Mouse (Mus musculus): Measurements from ENCODE around the gene Gm5134. TPM values are rescaled to one million over a fixed set of nuclear protein-coding genes. Genes with fewer than 3 reads are reported as not detected.

The Gm5134 gene
- polyA plus RNA-seq, 1 experiment from 2014 or later: 0.17 TPM

DNA sequence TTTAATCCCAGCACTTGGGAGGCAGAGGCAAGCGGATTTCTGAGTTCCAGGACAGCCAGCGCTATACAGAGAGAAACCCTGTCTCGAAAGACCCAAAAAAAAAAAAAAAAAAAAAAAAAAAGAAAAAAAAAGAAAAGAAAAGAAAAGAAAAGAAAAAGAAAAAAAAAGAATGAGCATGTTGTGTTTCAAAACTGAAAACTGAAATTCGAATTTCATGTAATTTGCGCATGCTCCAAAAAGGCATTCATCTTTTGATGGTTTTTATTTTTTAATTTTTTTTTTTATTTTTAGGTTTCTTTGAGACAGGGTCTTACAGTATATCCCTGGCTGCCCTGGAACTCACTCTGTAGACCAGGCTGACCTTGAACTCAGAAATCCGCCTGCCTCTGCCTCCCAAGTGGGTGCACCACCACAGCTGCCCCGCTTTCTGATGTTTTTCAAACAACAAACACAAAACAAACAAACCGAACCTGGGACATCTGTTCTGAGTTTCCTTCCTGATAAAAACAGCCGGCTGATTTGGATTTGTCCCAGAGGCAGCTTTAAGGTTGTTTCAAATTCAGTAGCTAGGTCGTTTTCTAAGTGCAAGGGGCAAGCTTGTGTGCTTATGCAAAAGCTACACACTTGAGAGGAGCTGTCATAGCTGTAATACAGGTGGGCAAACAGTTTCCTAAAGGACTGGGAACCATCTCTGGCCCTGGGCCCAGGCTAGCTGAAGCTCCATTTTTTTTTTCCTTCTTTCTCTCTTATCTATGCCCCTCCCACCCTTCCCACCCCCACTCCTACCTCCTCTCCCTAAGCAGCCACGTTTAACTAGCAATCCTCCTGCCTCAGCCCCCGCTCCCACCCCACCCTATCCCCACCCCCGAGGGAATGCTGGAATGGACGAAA lies 77.4 kb downstream of the Gm5134 start:
- H3K36me3 ChIP-seq (ENCODE audit: control insufficient read depth, insufficient read depth, low read length): peaks cover 7% of the 10 kb centered on the region
- peak overlapping the region; percentile 22; the same call in 1 of the 2 replicates for H3K27ac ChIP-seq (replicated peaks; ENCODE audit: low read depth, low read length)
- no peaks in the 10 kb centered on the region for H3K27me3 ChIP-seq (replicated peaks; ENCODE audit: control insufficient read depth, insufficient read depth, low read length)
- ATAC-seq (ENCODE audit: low read depth) (peak; percentile 38; the same call in 1 of the 2 replicates), DNase-seq (ENCODE audit: low spot score) (peak; percentile 30)
- peaks cover 6% of the 10 kb centered on the region; the same call in 1 of the 2 replicates for H3K4me1 ChIP-seq (ENCODE audit: control insufficient read depth, insufficient read depth, low read length)
- peak overlapping the region; percentile 45; the same call in 1 of the 2 replicates for H3K9ac ChIP-seq (ENCODE audit: low read depth, low read length)
- H3K9me3 ChIP-seq (ENCODE audit: control insufficient read depth, low read length): no peaks in the 10 kb centered on the region
- peak overlapping the region; percentile 77 for H3K4me2 ChIP-seq (ENCODE audit: low read depth, low read length)
- peak overlapping the region; percentile 86 for H3K4me3 ChIP-seq (ENCODE audit: low read depth, low read length)
- 49% methylated on average over 14 of the region's 14 CpGs for WGBS

GRCm38 (mm10) chr10:76032402-76033118 lies 78.2 kb downstream of the Gm5134 start, which contains the start of gene Zfp280b:
Gene Zfp280b (plus strand): TSS chr10:76032650.
- Histone ChIP-seq H3K4me2 (ENCODE audit: low read depth, low read length) (peak within 1 kb of the TSS; percentile 77), H3K4me3 (ENCODE audit: low read depth, low read length) (peak within 1 kb of the TSS; percentile 86), H3K9ac (ENCODE audit: low read depth, low read length) (peak within 1 kb of the TSS; percentile 93), H3K27ac (replicated peaks; ENCODE audit: low read depth, low read length) (peak within 1 kb of the TSS; percentile 57), H3K27me3 (replicated peaks; ENCODE audit: control insufficient read depth, insufficient read depth, low read length) (no peaks in the 10 kb centered on the region), H3K9me3 (ENCODE audit: control insufficient read depth, low read length) (no peaks in the 10 kb centered on the region), H3K36me3 (ENCODE audit: control insufficient read depth, insufficient read depth, low read length) (peaks cover 15% of the 10 kb centered on the region), H3K4me1 (ENCODE audit: control insufficient read depth, insufficient read depth, low read length) (peaks cover 6% of the 10 kb centered on the region; the same call in 1 of the 2 replicates)
- under 1% methylated on average over 30 of the region's 58 CpGs for WGBS
- ATAC-seq (ENCODE audit: low read depth): peak; percentile 98
- DNase-seq (ENCODE audit: low spot score): peak; percentile 97

- ATAC-seq (ENCODE audit: low read depth) (no peak), DNase-seq (ENCODE audit: low spot score) (peak; percentile 23)
- WGBS: 18% methylated on average over 7 of the region's 7 CpGs
- Histone ChIP-seq H3K9me3 (ENCODE audit: control insufficient read depth, low read length) (no peaks in the 10 kb centered on the region), H3K4me1 (ENCODE audit: control insufficient read depth, insufficient read depth, low read length) (peaks cover 6% of the 10 kb centered on the region; the same call in 1 of the 2 replicates), H3K27me3 (replicated peaks; ENCODE audit: control insufficient read depth, insufficient read depth, low read length) (no peaks in the 10 kb centered on the region), H3K9ac (ENCODE audit: low read depth, low read length) (peak overlapping the region; percentile 93), H3K36me3 (ENCODE audit: control insufficient read depth, insufficient read depth, low read length) (peaks cover 20% of the 10 kb centered on the region), H3K4me3 (ENCODE audit: low read depth, low read length) (peak overlapping the region; percentile 86), H3K4me2 (ENCODE audit: low read depth, low read length) (peak overlapping the region; percentile 77), H3K27ac (replicated peaks; ENCODE audit: low read depth, low read length) (no peak overlapping the region)
Measured at GRCm38 (mm10) chr10:76033119-76033455, 78.8 kb downstream of the Gm5134 start.

DNA sequence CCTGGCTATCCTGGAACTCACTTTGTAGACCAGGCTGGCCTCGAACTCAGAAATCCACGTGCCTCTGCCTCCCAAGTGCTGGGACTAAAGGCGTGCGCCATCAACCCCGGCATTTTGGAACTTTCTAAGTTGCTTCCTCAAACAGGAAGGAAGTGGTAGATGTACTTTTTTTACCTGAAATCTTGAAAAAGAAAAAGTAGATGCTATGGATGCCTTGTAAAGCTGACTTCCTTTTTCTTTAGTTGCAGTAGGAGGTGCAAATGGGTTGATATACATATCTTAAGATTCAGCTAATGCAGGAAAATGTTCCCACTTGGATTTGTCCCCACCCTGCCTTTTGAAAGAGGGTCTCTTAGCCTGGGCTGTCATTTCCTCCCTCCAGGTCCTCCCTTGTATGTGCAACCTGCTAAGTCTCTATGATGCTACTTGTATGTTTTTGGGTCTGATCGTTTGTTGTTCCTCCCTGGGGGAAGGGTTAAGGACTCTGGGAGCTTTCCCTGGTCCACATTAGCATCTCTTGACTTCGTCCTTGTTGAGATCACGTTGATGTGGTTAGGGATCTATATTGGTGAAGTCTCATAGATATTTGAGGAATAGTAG lies 79.8 kb downstream of the Gm5134 start:
- Histone ChIP-seq H3K4me3 (ENCODE audit: low read depth, low read length) (no peak overlapping the region), H3K4me1 (ENCODE audit: control insufficient read depth, insufficient read depth, low read length) (peaks cover 6% of the 10 kb centered on the region; the same call in 1 of the 2 replicates), H3K27me3 (replicated peaks; ENCODE audit: control insufficient read depth, insufficient read depth, low read length) (no peaks in the 10 kb centered on the region), H3K36me3 (ENCODE audit: control insufficient read depth, insufficient read depth, low read length) (peaks cover 31% of the 10 kb centered on the region), H3K9me3 (ENCODE audit: control insufficient read depth, low read length) (no peaks in the 10 kb centered on the region), H3K27ac (replicated peaks; ENCODE audit: low read depth, low read length) (no peak overlapping the region), H3K4me2 (ENCODE audit: low read depth, low read length) (no peak overlapping the region), H3K9ac (ENCODE audit: low read depth, low read length) (no peak overlapping the region)
- DNase-seq (ENCODE audit: low spot score): no peak
- no peak for ATAC-seq (ENCODE audit: low read depth)
- WGBS: 92% methylated on average over 8 of the region's 8 CpGs

DNA sequence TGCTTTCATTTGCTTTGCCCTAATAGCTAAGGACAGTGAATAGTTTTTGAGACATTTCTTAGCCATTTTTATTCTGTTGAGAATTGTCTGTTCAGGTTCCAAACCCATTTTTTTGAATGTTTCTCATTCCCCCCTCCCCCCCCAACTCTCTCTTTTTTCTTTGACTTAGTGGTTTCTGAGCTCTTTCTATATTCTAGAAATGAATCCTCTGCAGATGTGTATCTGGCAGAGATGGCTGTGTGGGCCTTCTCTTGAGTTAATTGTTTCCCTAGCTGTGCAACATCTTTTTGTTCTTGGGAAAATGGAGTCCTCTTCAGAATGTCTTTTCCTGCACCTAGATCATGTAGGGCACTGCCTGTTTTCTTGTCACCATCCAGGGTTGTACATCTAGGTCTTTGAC lies 81.0 kb downstream of the Gm5134 start:
- ATAC-seq (ENCODE audit: low read depth) (no peak), DNase-seq (ENCODE audit: low spot score) (no peak)
- Histone ChIP-seq H3K27me3 (replicated peaks; ENCODE audit: control insufficient read depth, insufficient read depth, low read length) (no peaks in the 10 kb centered on the region), H3K4me3 (ENCODE audit: low read depth, low read length) (no peak overlapping the region), H3K4me2 (ENCODE audit: low read depth, low read length) (no peak overlapping the region), H3K9ac (ENCODE audit: low read depth, low read length) (no peak overlapping the region), H3K27ac (replicated peaks; ENCODE audit: low read depth, low read length) (no peak overlapping the region), H3K9me3 (ENCODE audit: control insufficient read depth, low read length) (0 out of 2 replicates have a peak, but pooled peaks cover 2% of the 10 kb centered on the region), H3K36me3 (ENCODE audit: control insufficient read depth, insufficient read depth, low read length) (peaks cover 42% of the 10 kb centered on the region), H3K4me1 (ENCODE audit: control insufficient read depth, insufficient read depth, low read length) (peaks cover 6% of the 10 kb centered on the region; the same call in 1 of the 2 replicates)

- Histone ChIP-seq H3K36me3 (ENCODE audit: control insufficient read depth, insufficient read depth, low read length) (peaks cover 57% of the 10 kb centered on the region), H3K27me3 (replicated peaks; ENCODE audit: control insufficient read depth, insufficient read depth, low read length) (no peaks in the 10 kb centered on the region), H3K9me3 (ENCODE audit: control insufficient read depth, low read length) (0 out of 2 replicates have a peak, but pooled peaks cover 4% of the 10 kb centered on the region), H3K4me1 (ENCODE audit: control insufficient read depth, insufficient read depth, low read length) (peaks cover 6% of the 10 kb centered on the region; the same call in 1 of the 2 replicates), H3K4me2 (ENCODE audit: low read depth, low read length) (no peak overlapping the region), H3K4me3 (ENCODE audit: low read depth, low read length) (no peak overlapping the region), H3K9ac (ENCODE audit: low read depth, low read length) (no peak overlapping the region), H3K27ac (replicated peaks; ENCODE audit: low read depth, low read length) (no peak overlapping the region)
- 94% methylated on average over 5 of the region's 5 CpGs for WGBS
- ATAC-seq (ENCODE audit: low read depth) (no peak), DNase-seq (ENCODE audit: low spot score) (no peak)
Measured at GRCm38 (mm10) chr10:76036962-76037361, 82.6 kb downstream of the Gm5134 start.

DNA sequence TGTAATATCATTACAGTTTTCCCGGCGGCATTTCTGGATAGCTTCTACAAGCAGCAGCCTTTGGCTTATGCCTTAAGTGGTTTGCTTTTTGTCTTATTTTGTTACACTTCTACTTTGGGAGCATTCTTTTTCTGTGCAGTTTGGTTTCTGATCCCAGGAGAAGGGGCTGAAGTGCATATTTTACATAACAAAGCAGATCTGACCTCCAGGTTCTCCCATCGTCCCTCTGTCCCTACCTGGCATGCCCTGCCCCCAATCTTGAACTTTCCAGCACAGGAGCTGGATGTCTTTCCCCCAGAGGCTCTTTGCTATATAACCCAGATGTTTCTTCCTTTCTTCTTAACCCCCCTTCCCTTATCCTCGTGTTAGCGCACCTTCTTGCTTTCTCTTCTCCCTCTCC lies 91.0 kb downstream of the Gm5134 start:
- peaks cover 27% of the 10 kb centered on the region for H3K36me3 ChIP-seq (ENCODE audit: control insufficient read depth, insufficient read depth, low read length)
- H3K9me3 ChIP-seq (ENCODE audit: control insufficient read depth, low read length): 0 out of 2 replicates have a peak, but pooled peaks cover 1% of the 10 kb centered on the region
- 30% methylated on average over 5 of the region's 5 CpGs for WGBS
- DNase-seq (ENCODE audit: low spot score): no peak
- H3K9ac ChIP-seq (ENCODE audit: low read depth, low read length): no peak overlapping the region
- no peaks in the 10 kb centered on the region for H3K4me1 ChIP-seq (ENCODE audit: control insufficient read depth, insufficient read depth, low read length)
- H3K4me3 ChIP-seq (ENCODE audit: low read depth, low read length): no peak overlapping the region
- no peak overlapping the region for H3K27ac ChIP-seq (replicated peaks; ENCODE audit: low read depth, low read length)
- no peaks in the 10 kb centered on the region for H3K27me3 ChIP-seq (replicated peaks; ENCODE audit: control insufficient read depth, insufficient read depth, low read length)
- ATAC-seq (ENCODE audit: low read depth): no peak
- no peak overlapping the region for H3K4me2 ChIP-seq (ENCODE audit: low read depth, low read length)

DNA sequence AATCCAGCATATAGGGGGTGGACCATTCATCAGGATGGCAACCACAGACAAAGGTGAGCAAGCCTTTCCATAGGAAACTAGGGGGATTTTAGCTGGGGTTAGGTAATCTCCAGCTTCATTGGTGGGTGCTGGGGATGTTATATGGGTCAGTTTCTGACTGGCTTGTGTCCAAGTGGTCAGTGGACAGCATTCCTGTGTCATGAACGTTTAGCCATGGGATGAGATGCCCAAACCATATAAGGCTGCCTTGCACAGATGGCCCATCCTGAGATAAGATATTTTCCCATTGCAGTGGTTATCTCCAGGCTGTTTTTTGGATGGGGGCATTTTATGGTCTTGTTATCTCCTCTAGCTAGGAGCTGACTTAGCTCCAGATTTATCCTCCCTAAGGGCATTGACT lies 92.4 kb downstream of the Gm5134 start:
- Histone ChIP-seq H3K4me3 (ENCODE audit: low read depth, low read length) (no peak overlapping the region), H3K36me3 (ENCODE audit: control insufficient read depth, insufficient read depth, low read length) (peaks cover 13% of the 10 kb centered on the region), H3K9me3 (ENCODE audit: control insufficient read depth, low read length) (no peaks in the 10 kb centered on the region), H3K27me3 (replicated peaks; ENCODE audit: control insufficient read depth, insufficient read depth, low read length) (no peaks in the 10 kb centered on the region), H3K4me1 (ENCODE audit: control insufficient read depth, insufficient read depth, low read length) (no peaks in the 10 kb centered on the region), H3K4me2 (ENCODE audit: low read depth, low read length) (no peak overlapping the region), H3K9ac (ENCODE audit: low read depth, low read length) (no peak overlapping the region), H3K27ac (replicated peaks; ENCODE audit: low read depth, low read length) (no peak overlapping the region)
- ATAC-seq (ENCODE audit: low read depth) (no peak), DNase-seq (ENCODE audit: low spot score) (no peak)
- WGBS: 46% methylated on average over 1 of the region's 1 CpGs

Measured in embryonic facial prominence, embryonic 14.5 days (tissue).